Mouse (Mus musculus) Patski (cell line): ENCODE measurements around the gene Plppr3. TPM values are rescaled to one million over a fixed set of nuclear protein-coding genes. Genes with fewer than 3 reads are reported as not detected.

ENCODE experiments used
- ATAC-seq: fragments of 100-300 bp; one replicate; pipeline ENCODE4 v1.8.0; 2021
- CTCF ChIA-PET: fragments of 350-600 bp; sonication (Branson Sonifier 250); formaldehyde crosslinking; loops from one replicate; lab custom pipeline; 2022; ENCODE audit warnings: inconsistent platforms; lab: Charles Lee
- POLR2A ChIA-PET: fragments of 350-600 bp; sonication (Branson Sonifier 250); formaldehyde crosslinking; loops from one replicate; lab custom pipeline; 2022; ENCODE audit warnings: antibody characterized with exemption, inconsistent platforms; lab: Charles Lee
- DNase-seq: peaks from one replicate; pipeline ENCODE4 v3.0.0-alpha.2; 2011; ENCODE audit warnings: low read depth, low spot score
- H3K27me3 ChIP-seq: fragments of 371-371 bp; one replicate; pipeline ENCODE4 v1.5.1; 2021
- CTCF ChIP-seq: fragments of 100-300 bp; IDR thresholded peaks from one replicate; pipeline ENCODE4 v1.5.1; 2021
- in situ Hi-C: fragments of 300-500 bp; cut with MboI; formaldehyde crosslinking; loops from 3 replicates; pipeline ENCODE4 v1.11.1; 2018; ENCODE audit warnings: low pct_unique_long_range_greater_than_20kb, mixed read lengths
- polyA plus RNA-seq: library from polyadenylated mRNA; unstranded; gene quantifications from one replicate; pipeline ENCODE4 v1.2.3, GENCODE M21; 2021

The Plppr3 gene
- polyA plus RNA-seq, 1 experiment from 2014 or later, result 34.6 TPM

- peak; percentile 70 for ATAC-seq
- in situ Hi-C loops, result no loop called here
- no peaks in the 10 kb centered on the region for H3K27me3 ChIP-seq
- ChIA-PET CTCF (interaction anchor here (0.9 to 2.3 kb wide), 6 partner anchors 13 to 85 kb away, joined by 3 to 6 read pairs (median 4); partner anchors contain the start of gene Ptbp1), POLR2A (interaction anchor here (0.8 to 1.8 kb wide), 4 partner anchors 13 to 23 kb away, joined by 3 to 10 read pairs (median 4); partner anchors contain the start of gene Ptbp1)
- DNase-seq, result no peak
- TF ChIP-seq CTCF, result no peak
These were observed 33.5 kb downstream of the Plppr3 start for GRCm38 (mm10) chr10:79840644-79841551.

DNA sequence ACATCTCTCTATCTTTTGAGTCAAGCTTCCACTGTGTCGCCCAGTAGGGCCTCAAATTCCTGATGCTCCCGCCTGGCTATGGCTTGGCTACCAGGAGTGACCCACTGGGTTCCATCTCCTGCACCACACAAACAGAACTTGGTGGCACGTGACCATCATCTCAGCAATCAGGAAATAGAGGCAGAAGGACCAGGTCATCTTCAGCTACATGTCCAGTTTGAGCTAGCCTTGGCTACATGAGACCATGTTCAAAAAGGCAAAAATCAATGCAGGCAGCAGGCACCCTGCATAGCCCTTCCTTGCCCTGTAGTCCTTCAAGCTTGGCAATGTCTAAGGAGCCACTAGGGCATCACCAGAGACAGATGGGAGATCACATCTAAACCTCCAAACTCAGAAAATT, 34.3 kb downstream of the Plppr3 start:
- no peak for ATAC-seq
- no peak for DNase-seq
- no peaks in the 10 kb centered on the region for H3K27me3 ChIP-seq
- ChIA-PET POLR2A (interaction anchor here (1.0 to 1.8 kb wide), 2 partner anchors 14 to 16 kb away, joined by 3 to 10 read pairs; partner anchors contain the start of gene Ptbp1), CTCF (interaction anchor here (1.0 to 2.3 kb wide), 4 partner anchors 14 to 86 kb away, joined by 3 to 6 read pairs (median 4); partner anchors contain the start of gene Ptbp1)
- in situ Hi-C loops, result no loop called here
- no peak for TF ChIP-seq CTCF

DNA sequence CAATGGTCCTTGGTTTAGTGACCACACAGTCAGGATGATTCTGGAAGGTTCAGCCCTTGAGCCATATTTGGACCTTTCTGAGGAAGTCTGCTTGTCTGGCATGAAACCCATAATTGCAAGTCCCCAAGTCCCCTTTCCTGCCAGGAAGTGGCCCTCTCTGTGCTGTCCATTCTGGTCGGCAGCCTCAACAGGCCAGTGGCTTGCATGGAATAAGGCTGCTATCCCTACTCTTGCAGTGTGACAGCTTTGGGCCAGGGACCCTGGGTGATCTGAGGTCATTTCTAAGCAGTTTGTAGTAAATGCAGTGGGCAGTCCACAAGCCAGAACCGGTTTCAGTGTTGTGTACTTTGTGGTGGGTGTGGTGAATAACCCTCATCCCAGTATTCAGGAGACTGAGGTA, 36.3 kb downstream of the Plppr3 start:
- TF ChIP-seq CTCF, result no peak
- in situ Hi-C loops, result loop anchor here (10.0 kb wide), 1 partner anchor 117 kb away; no protein-coding TSS in a partner anchor
- ATAC-seq, result no peak
- no peak for DNase-seq
- POLR2A ChIA-PET, result no interaction called here
- CTCF ChIA-PET, result no interaction called here
- H3K27me3 ChIP-seq, result no peaks in the 10 kb centered on the region

GRCm38 (mm10) chr10:79836918-79837317, 37.5 kb downstream of the Plppr3 start:
- ChIA-PET POLR2A (no interaction called here), CTCF (no interaction called here)
- TF ChIP-seq CTCF, result peak; percentile 48
- H3K27me3 ChIP-seq, result no peaks in the 10 kb centered on the region
- ATAC-seq, result no peak
- in situ Hi-C loops, result loop anchor here (10.0 kb wide), 1 partner anchor 118 kb away; no protein-coding TSS in a partner anchor
- no peak for DNase-seq

DNA sequence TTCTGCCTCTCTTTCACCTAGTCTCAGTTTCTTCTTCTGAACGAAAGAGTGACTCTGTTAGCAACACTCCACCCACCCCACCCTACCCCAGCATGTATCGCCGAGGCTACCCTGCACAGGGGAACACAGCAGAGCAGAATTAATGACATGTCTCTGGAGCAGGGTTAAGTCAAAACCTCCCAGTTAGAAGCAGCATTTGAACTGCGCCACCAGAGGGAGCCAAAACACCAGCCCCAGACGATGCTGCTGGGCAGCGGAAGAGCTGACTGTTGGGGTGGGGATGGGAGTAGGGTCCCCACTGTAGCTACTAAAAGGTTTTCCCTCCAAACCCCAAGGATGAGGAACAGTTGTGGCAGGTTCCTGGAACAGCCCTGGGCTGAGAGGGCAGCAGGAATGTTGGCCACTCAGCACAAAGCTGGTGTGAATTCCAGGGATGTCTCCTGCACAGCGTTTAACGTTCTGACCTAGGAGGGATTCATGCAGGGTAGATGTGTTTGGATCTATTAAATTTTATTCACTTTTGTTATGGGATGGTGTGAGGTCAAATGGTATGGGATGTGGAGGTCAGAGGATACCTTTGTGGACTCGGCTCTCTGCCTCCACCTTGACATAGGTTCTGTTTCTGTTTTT, 39.5 kb downstream of the Plppr3 start:
- ATAC-seq (peak; percentile 67), DNase-seq (no peak)
- ChIA-PET CTCF (interaction anchor here (0.5 to 2.2 kb wide), 19 partner anchors 9 to 123 kb away, joined by 3 to 7 read pairs (median 3); partner anchors contain the start of genes Arid3a, Kiss1r and Ptbp1), POLR2A (interaction anchor here (0.6 kb wide), 1 partner anchor 14 kb away, joined by 3 read pairs; the partner anchor contains the start of gene Misp)
- in situ Hi-C loops, result loop anchor here (5.0 to 10.0 kb wide), 2 partner anchors 87 to 120 kb away; partner anchors contain the start of gene R3hdm4
- TF ChIP-seq CTCF, result no peak
- no peaks in the 10 kb centered on the region for H3K27me3 ChIP-seq

DNA sequence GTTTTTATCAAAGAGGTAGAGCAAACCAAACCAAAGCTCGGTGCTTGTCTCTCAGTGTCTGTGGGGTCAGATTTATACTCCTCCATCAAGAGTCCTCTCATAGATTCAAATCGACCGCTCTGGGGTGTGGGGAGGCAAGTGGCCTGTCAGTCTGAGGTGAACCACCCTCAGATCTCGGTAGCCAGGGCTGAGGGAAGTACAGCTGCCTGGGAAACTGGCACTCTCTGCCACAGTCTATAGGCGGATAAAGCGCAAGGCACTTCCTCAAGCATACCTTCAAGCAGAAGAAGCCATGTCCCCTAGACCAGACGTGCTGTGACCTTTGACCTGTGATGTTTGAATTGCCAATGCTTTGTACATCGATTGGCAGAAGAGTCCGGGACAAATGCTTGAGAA, 41.6 kb downstream of the Plppr3 start:
- CTCF ChIA-PET, result interaction anchor here (1.0 kb wide), 1 partner anchor 51 kb away, joined by 3 read pairs; no protein-coding TSS in a partner anchor
- DNase-seq (no peak), ATAC-seq (no peak)
- no peaks in the 10 kb centered on the region for H3K27me3 ChIP-seq
- POLR2A ChIA-PET, result no interaction called here
- TF ChIP-seq CTCF, result no peak
- in situ Hi-C loops, result loop anchor here (5.0 to 10.0 kb wide), 2 partner anchors 90 to 122 kb away; partner anchors contain the start of gene R3hdm4

DNA sequence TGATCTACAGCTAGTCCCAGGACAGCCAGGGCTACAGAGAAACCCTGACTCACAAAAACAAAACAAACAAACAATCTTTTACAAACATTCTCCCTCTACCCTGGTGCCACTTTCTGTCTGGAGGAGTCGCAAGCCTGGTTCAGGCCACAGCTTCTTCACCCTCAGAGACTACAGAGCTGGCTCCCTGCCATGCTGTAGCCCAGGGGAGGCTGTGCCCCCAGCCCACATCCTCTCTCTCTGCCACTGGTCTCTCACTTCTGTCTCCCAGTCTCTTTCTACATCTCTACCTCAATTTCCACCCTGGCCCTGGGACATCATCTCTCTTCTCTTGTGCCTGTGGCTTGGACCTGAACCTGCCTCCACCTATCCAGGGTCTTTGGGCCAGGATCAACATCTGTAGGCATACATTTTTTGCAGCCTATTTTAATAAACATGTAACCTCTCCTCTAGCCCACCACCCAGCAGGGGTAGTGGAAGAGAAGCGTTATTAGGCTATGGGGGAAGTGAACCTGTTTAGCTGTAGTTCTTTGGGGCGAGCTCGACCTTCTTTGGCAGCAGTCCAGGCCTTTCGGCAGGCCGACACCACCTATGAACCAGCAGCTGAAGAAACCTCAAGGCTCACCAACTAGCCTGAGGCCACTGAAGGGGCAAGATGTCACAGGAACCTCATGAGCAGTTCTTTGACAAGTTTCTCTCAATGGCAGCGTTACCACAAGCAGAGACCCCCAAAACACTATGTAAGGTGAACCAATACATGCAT, 42.2 kb downstream of the Plppr3 start:
- H3K27me3 ChIP-seq, result no peaks in the 10 kb centered on the region
- POLR2A ChIA-PET, result no interaction called here
- CTCF ChIA-PET, result interaction anchor here (1.0 kb wide), 1 partner anchor 51 kb away, joined by 3 read pairs; no protein-coding TSS in a partner anchor
- ATAC-seq (no peak), DNase-seq (no peak)
- TF ChIP-seq CTCF, result no peak
- in situ Hi-C loops, result loop anchor here (5.0 to 10.0 kb wide), 2 partner anchors 90 to 123 kb away; partner anchors contain the start of gene R3hdm4

DNA sequence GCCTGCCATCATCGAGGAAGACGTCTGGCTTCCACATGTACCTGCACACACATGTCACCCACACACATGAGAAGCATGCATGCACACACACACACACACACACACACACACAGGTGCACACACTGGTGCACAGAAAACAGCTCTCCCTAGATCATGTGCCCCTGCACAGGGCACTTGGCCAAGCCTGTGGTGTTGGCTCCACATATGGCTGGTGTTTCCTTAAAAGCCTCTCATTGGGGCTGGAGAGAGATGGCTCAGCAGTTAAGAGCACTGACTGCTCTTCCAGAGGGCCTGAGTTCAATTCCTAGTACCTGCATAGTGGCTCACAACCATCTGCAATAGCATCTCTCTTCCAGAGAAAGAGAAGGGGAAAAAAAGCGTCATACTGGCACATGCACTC, 42.9 kb downstream of the Plppr3 start:
- ChIA-PET POLR2A (no interaction called here), CTCF (interaction anchor here (1.0 kb wide), 1 partner anchor 52 kb away, joined by 3 read pairs; no protein-coding TSS in a partner anchor)
- DNase-seq (no peak), ATAC-seq (no peak)
- H3K27me3 ChIP-seq, result no peaks in the 10 kb centered on the region
- no peak for TF ChIP-seq CTCF
- in situ Hi-C loops, result loop anchor here (5.0 to 10.0 kb wide), 2 partner anchors 91 to 123 kb away; partner anchors contain the start of gene R3hdm4

DNA sequence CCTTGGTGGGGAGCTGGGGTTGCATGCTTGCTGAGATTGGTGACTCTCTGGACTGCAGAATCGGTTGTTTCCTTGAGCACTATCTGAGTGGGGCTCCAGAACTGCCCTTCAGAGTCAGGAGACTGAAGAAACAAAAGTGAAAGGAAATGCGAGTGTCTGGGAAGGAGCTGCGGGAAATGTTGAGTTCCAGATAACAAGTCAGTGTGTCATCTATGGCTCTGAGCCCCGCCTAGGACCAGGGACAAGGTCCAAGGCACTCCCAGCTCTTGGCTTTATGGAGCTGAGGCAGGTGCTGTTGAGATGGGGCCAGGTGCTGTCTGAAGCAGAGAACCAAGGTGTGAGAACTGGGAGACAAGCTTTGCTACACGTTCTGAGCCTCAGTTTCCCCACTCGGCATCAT, 50.0 kb downstream of the Plppr3 start:
- POLR2A ChIA-PET, result no interaction called here
- DNase-seq (no peak), ATAC-seq (peak; percentile 34)
- in situ Hi-C loops, result no loop called here
- H3K27me3 ChIP-seq, result no peaks in the 10 kb centered on the region
- TF ChIP-seq CTCF, result no peak
- CTCF ChIA-PET, result interaction anchor here (1.0 to 1.3 kb wide), 2 partner anchors 8 to 11 kb away, joined by 3 to 7 read pairs; no protein-coding TSS in a partner anchor
